Mouse (Mus musculus): ENCODE results near the gene Plekhj1.

- TF ChIP-seq CTCF (IDR thresholded peaks at IDR 0.05; ENCODE audit: borderline replicate concordance, insufficient read depth, low read length): no peak
- TF ChIP-seq POLR2A (IDR thresholded peaks at IDR 0.05; ENCODE audit: low read depth, low read length): no peak
Measured at GRCm38 (mm10) chr10:80790761-80791404, 7.5 kb downstream of the Plekhj1 start.

All from embryonic fibroblast, embryonic 13.5 days (primary cell).